Comparison of ENCODE assay signal across 14 mouse cellular contexts in the genomic region with DNA sequence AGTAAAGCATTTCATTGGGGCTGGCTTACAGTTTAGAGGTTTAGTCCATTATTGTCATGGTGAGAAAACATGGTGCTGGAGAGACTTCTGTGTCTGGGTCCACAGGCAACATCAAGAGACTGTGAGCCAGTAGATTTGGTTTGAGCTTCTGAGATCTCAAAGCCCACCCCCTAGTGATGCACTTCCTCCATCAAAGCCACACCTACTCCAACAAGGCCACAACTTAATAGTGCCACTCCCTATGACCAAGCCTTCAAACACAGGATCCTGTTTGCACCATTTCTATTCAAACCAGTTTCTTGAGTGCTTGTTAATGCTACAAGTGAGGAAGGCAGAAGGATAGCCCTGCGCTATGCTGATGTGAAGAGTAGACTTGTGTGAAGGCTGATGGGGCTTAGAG. TPM values are rescaled to one million over a fixed set of nuclear protein-coding genes. Genes with fewer than 3 reads are reported as not detected.
"Had no signal": no experiment of that assay in that cellular context is flagged by ENCODE, and none has a peak within 500 bp of the region (broad histone marks: within the 10 kb centered on the region; RNA-seq: fewer than 3 reads in every experiment).

No protein-coding gene starts in this region.

- DNase-seq: kidney, adult 2 months; kidney, postnatal 36 days; layer of hippocampus, postnatal 36 days; liver, embryonic 13.5 days; lung, adult 2 months; lung, postnatal 36 days; midbrain, embryonic 14.5 days; thymus, adult 18-20 months had no signal

- H3K27ac ChIP-seq: kidney, postnatal 0 days; left cerebral cortex, adult 2 months had no signal

- H3K27me3 ChIP-seq: liver, embryonic 13.5 days had no signal

- H3K9me3 ChIP-seq: liver, embryonic 13.5 days had no signal

- H3K4me2 ChIP-seq: liver, embryonic 13.5 days; midbrain, embryonic 11.5 days had no signal

- H3K9ac ChIP-seq: liver, embryonic 13.5 days had no signal

- H3K4me3 ChIP-seq: left cerebral cortex, adult 2 months; liver, embryonic 13.5 days had no signal

RNA-seq across cellular contexts. Expression of gene Zfp750, which starts 38.8 kb away (rescaled TPM):
- total RNA-seq: layer of hippocampus, postnatal 10 days; left cerebral cortex, postnatal 10 days had no signal
- polyA plus RNA-seq: small intestine, adult 2 months had no signal
